Mouse (Mus musculus) small intestine, adult 2 months (tissue): Measurements from ENCODE around the gene Gm45140.

Experiments used
- CTCF ChIP-seq: fragments of 200-500 bp; IDR thresholded peaks from 2 replicates; pipeline ENCODE4 v1.5.1; 2012; ENCODE audit warnings: low read depth, mild to moderate bottlenecking, control low read depth, inconsistent platforms, low read length, moderate library complexity, mixed read lengths; ENCODE audit not compliant: insufficient replicate concordance, insufficient read length; ENCODE audit errors: extremely low read depth
- POLR2A ChIP-seq: fragments of 200-500 bp; IDR thresholded peaks from 2 replicates; pipeline ENCODE4 v1.6.1; 2012; ENCODE audit warnings: low read depth, mild to moderate bottlenecking, control low read depth, inconsistent platforms, low read length, moderate library complexity

- TF ChIP-seq POLR2A, result no peak
- TF ChIP-seq CTCF, result no peak
Measured at GRCm38 (mm10) chr6:87846813-87847212, 11.2 kb upstream of the Gm45140 start.
